Mouse (Mus musculus) MEL (cell line): ENCODE results near the gene Vmn1r85. TPM values are rescaled to one million over a fixed set of nuclear protein-coding genes. Genes with fewer than 3 reads are reported as not detected.

Experiments used
- DNase-seq: peaks from one replicate; pipeline ENCODE4 v3.0.0; 2011; ENCODE audit warnings: low read depth, low spot score
- H3K27ac ChIP-seq: 2 replicates; pipeline ENCODE4 v1.5.1; 2012; ENCODE audit warnings: low read depth, mild to moderate bottlenecking, control low read depth, low read length, moderate library complexity; ENCODE audit not compliant: control insufficient read depth
- H3K27me3 ChIP-seq, 2 experiments: fragments of 150-350 bp in 1 of 2; sonication (generic) in 1 of 2; 2 replicates each; pipeline ENCODE4 v1.6.1; 2012; ENCODE audit warnings: low read length in 2 of 2, mild to moderate bottlenecking in 2 of 2, improper control_type of control experiment in 1 of 2, moderate library complexity in 1 of 2; ENCODE audit not compliant: insufficient read depth in 2 of 2, control insufficient read depth in 1 of 2
- H3K36me3 ChIP-seq, 2 experiments: 2 replicates each; pipeline ENCODE4 v1.6.1; 2012 to 2014; ENCODE audit warnings: low read length in 2 of 2, improper control_type of control experiment in 1 of 2, inconsistent platforms in 1 of 2, mild to moderate bottlenecking in 1 of 2; ENCODE audit not compliant: insufficient read depth in 2 of 2, control insufficient read depth in 1 of 2
- H3K4me1 ChIP-seq, 2 experiments: fragments of 150-350 bp in 1 of 2; sonication (generic) in 1 of 2; 2 replicates each; pipeline ENCODE4 v1.6.1; 2012; ENCODE audit warnings: low read length in 2 of 2, improper control_type of control experiment in 1 of 2, mild to moderate bottlenecking in 1 of 2; ENCODE audit not compliant: insufficient read depth in 2 of 2, control insufficient read depth in 1 of 2
- H3K4me3 ChIP-seq, 2 experiments: fragments of 150-350 bp in 1 of 2; sonication (generic) in 1 of 2; 2 replicates each; pipeline ENCODE4 v1.5.1; 2012; ENCODE audit warnings: low read depth in 2 of 2, low read length in 2 of 2, mild to moderate bottlenecking in 2 of 2, moderate library complexity in 2 of 2, control low read depth in 1 of 2, improper control_type of control experiment in 1 of 2; ENCODE audit not compliant: control insufficient read depth in 1 of 2, insufficient read depth in 1 of 2
- H3K79me2 ChIP-seq: 2 replicates; pipeline ENCODE4 v1.6.1; 2012; ENCODE audit warnings: mild to moderate bottlenecking, low read length, moderate library complexity; ENCODE audit not compliant: control insufficient read depth, poor library complexity, insufficient read depth
- H3K9ac ChIP-seq: 2 replicates; pipeline ENCODE4 v1.6.1; 2012; ENCODE audit warnings: low read depth, mild to moderate bottlenecking, control low read depth, low read length, moderate library complexity; ENCODE audit not compliant: control insufficient read depth, poor library complexity, severe bottlenecking
- H3K9me3 ChIP-seq: fragments of 150-350 bp; sonication (generic); replicated peaks from 2 replicates; pipeline ENCODE4 v1.6.1; 2012; ENCODE audit warnings: mild to moderate bottlenecking, low read length, improper control_type of control experiment, moderate library complexity; ENCODE audit not compliant: insufficient read depth
- CHD1 ChIP-seq: IDR thresholded peaks from 2 replicates; pipeline ENCODE4 v1.6.1; 2012; ENCODE audit warnings: low read depth, mild to moderate bottlenecking, inconsistent platforms, low read length, improper control_type of control experiment
- E2F4 ChIP-seq: IDR thresholded peaks from 2 replicates; pipeline ENCODE4 v1.6.1; 2011; ENCODE audit warnings: low read depth, low read length, improper control_type of control experiment, borderline replicate concordance
- EP300 ChIP-seq, 2 experiments: IDR thresholded peaks; 2 replicates each; pipeline ENCODE4 v1.6.1; 2011; ENCODE audit warnings: improper control_type of control experiment in 2 of 2, low read length in 2 of 2, low read depth in 1 of 2, mild to moderate bottlenecking in 1 of 2
- GABPA ChIP-seq: IDR thresholded peaks from 2 replicates; pipeline ENCODE4 v1.6.1; 2012; ENCODE audit warnings: low read depth, mild to moderate bottlenecking, inconsistent platforms, low read length, improper control_type of control experiment, moderate library complexity
- KAT2A ChIP-seq: conservative IDR thresholded peaks from 2 replicates; pipeline ENCODE4 v1.6.1; 2012; ENCODE audit warnings: low read depth, low read length, improper control_type of control experiment, inconsistent platforms
- MAFK ChIP-seq: IDR thresholded peaks from 2 replicates; pipeline ENCODE4 v1.6.1; 2011; ENCODE audit warnings: low read depth, mild to moderate bottlenecking, low read length, improper control_type of control experiment, borderline replicate concordance
- MXI1 ChIP-seq: IDR thresholded peaks from 2 replicates; pipeline ENCODE4 v1.6.1; 2011; ENCODE audit warnings: mild to moderate bottlenecking, low read depth, low read length, improper control_type of control experiment
- MYB ChIP-seq: IDR thresholded peaks from 2 replicates; pipeline ENCODE4 v1.6.1; 2011; ENCODE audit warnings: mild to moderate bottlenecking, low read depth, low read length, improper control_type of control experiment
- NRF1 ChIP-seq: IDR thresholded peaks from 2 replicates; pipeline ENCODE4 v1.6.1; 2014; ENCODE audit warnings: low read depth, mild to moderate bottlenecking, inconsistent platforms, low read length, improper control_type of control experiment, moderate library complexity; ENCODE audit not compliant: poor library complexity, insufficient read depth, severe bottlenecking
- POLR2A ChIP-seq, 2 experiments: IDR thresholded peaks; 2 replicates each; pipeline ENCODE4 v1.6.1; 2011 to 2012; ENCODE audit warnings: low read length in 2 of 2, mild to moderate bottlenecking in 2 of 2, control low read depth in 1 of 2, improper control_type of control experiment in 1 of 2, low read depth in 1 of 2, moderate library complexity in 1 of 2; ENCODE audit not compliant: control insufficient read depth in 1 of 2, insufficient read depth in 1 of 2, poor library complexity in 1 of 2
- RCOR1 ChIP-seq: IDR thresholded peaks from 2 replicates; pipeline ENCODE4 v1.6.1; 2012; ENCODE audit warnings: low read depth, mild to moderate bottlenecking, inconsistent platforms, low read length, improper control_type of control experiment
- SIN3A ChIP-seq: IDR thresholded peaks from 2 replicates; pipeline ENCODE4 v1.6.1; 2012; ENCODE audit warnings: low read length, improper control_type of control experiment, inconsistent platforms
- UBTF ChIP-seq: IDR thresholded peaks from 2 replicates; pipeline ENCODE4 v1.6.1; 2012; ENCODE audit warnings: low read depth, mild to moderate bottlenecking, inconsistent platforms, low read length, improper control_type of control experiment, moderate library complexity, borderline replicate concordance; ENCODE audit not compliant: insufficient read depth
- polyA plus RNA-seq, 2 experiments: library from polyadenylated mRNA; stranded (reverse) in 1 of 2; unstranded in 1 of 2; fragments of >175 nt in 1 of 2; fragments of >200 nt in 1 of 2; gene quantifications; 2 replicates each; pipeline versions ENCODE4 v1.2.1 to v1.2.4; 2012; ENCODE audit warnings: low replicate concordance in 2 of 2, low read depth in 1 of 2; ENCODE audit not compliant: insufficient read length in 2 of 2, insufficient read depth in 1 of 2, missing spikeins in 1 of 2
- total RNA-seq: library from RNA; depleted of rRNA; stranded (reverse); fragments of 300-350 nt; gene quantifications from 2 replicates; pipeline ENCODE4 v1.2.3, GENCODE M21; 2012

The Vmn1r85 gene
- total and polyA plus RNA-seq, 3 experiments, result not detected

GRCm38 (mm10) chr7:13054287-13055010, 40.5 kb downstream of the Vmn1r85 start, which contains the start of gene Mzf1 (continued):
- no peak for TF ChIP-seq UBTF
- TF ChIP-seq SIN3A, result peak; percentile 90
- no peak for TF ChIP-seq MAFK
- no peak for TF ChIP-seq RCOR1
- peak; percentile 79 for TF ChIP-seq NRF1
- TF ChIP-seq MYB, result no peak
- TF ChIP-seq EP300 (IDR thresholded peaks at IDR 0.05; ENCODE audit: low read depth in 1 of 2, low read length in 2 of 2), result 0 out of 4 replicates have a peak, but pooled peaks of 1 of the 2 experiments have one; percentile 3
- TF ChIP-seq MXI1, result peak; percentile 41; the same call in 1 of the 2 replicates

GRCm38 (mm10) chr7:13053961-13054286, 41.0 kb downstream of the Vmn1r85 start:
- Histone ChIP-seq H3K9ac (peak overlapping the region; percentile 72), H3K4me1 (peaks cover 4 to 6% of the 10 kb centered on the region in 2 experiments; a peak in 3 of 4 replicates), H3K27ac (no peak overlapping the region), H3K36me3 (peaks cover 0 to 3% of the 10 kb centered on the region in 2 experiments; a peak in 1 of 4 replicates), H3K79me2 (no peaks in the 10 kb centered on the region; the same call in 1 of the 2 replicates), H3K9me3 (no peaks in the 10 kb centered on the region), H3K27me3 (no peaks in the 10 kb centered on the region), H3K4me3 (peak overlapping the region; percentile 63 to 70)
- no peak for DNase-seq
- TF ChIP-seq EP300 (IDR thresholded peaks at IDR 0.05; ENCODE audit: low read depth in 1 of 2, low read length in 2 of 2) (0 out of 4 replicates have a peak, but pooled peaks of 1 of the 2 experiments have one; percentile 5), CHD1 (no peak), KAT2A (no peak), MXI1 (no peak), E2F4 (no peak)

DNA sequence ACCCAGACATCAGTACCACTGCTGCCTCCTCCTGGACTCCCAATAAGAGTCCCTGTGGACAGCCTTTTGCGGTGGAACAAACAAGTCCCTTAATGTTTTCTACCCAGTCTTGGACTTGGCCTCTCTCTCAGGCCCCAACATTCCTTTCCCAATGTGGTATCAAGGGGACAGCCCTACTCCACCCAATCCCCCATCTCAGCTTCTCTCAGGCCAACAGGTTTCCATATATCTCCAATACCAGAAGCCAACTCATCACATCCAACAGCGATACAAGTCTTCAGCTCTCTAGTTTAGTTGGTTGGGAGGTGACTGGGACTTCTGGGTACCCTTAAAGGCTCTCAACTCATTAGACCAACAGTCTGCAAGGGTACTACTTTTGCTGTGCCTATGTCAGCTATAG, 41.5 kb downstream of the Vmn1r85 start:
- Histone ChIP-seq H3K4me3 (peak overlapping the region; percentile 63 to 70; a peak in 3 of 4 replicates), H3K9ac (peak overlapping the region; percentile 72), H3K9me3 (no peaks in the 10 kb centered on the region), H3K4me1 (peaks cover 4% of the 10 kb centered on the region in 2 experiments; a peak in 3 of 4 replicates), H3K27me3 (no peaks in the 10 kb centered on the region), H3K36me3 (peaks cover 0 to 2% of the 10 kb centered on the region in 2 experiments; a peak in 1 of 4 replicates), H3K27ac (no peak overlapping the region), H3K79me2 (no peaks in the 10 kb centered on the region; the same call in 1 of the 2 replicates)
- TF ChIP-seq POLR2A (IDR thresholded peaks at IDR 0.05; ENCODE audit: control insufficient read depth in 1 of 2, insufficient read depth in 1 of 2, low read depth in 1 of 2, low read length in 2 of 2, poor library complexity in 1 of 2), result no peak
- TF ChIP-seq GABPA, result no peak
- no peak for DNase-seq
